Mouse (Mus musculus) brown adipose tissue, adult 24 weeks (tissue): ENCODE measurements at regions not wholly inside any gene's neighbourhood (a gene's known extent, or its start where the extent isn't known, plus 50 kb on each side); places are given as distances from the start of the nearest gene placed in this dataset.

Experiments used
- H3K27ac ChIP-seq: fragments of 200-500 bp; replicated peaks from 2 replicates; pipeline ENCODE4 v1.5.1; 2012; ENCODE audit warnings: low read depth, mild to moderate bottlenecking, low read length
- H3K4me1 ChIP-seq: fragments of 200-500 bp; 2 replicates; pipeline ENCODE4 v1.6.1; 2012; ENCODE audit warnings: low read length, mixed read lengths; ENCODE audit not compliant: control insufficient read depth, insufficient read depth, insufficient read length
- H3K4me3 ChIP-seq: fragments of 200-500 bp; 2 replicates; pipeline ENCODE4 v1.5.1; 2012; ENCODE audit warnings: low read depth, mild to moderate bottlenecking, low read length, moderate library complexity; ENCODE audit not compliant: insufficient read depth

DNA sequence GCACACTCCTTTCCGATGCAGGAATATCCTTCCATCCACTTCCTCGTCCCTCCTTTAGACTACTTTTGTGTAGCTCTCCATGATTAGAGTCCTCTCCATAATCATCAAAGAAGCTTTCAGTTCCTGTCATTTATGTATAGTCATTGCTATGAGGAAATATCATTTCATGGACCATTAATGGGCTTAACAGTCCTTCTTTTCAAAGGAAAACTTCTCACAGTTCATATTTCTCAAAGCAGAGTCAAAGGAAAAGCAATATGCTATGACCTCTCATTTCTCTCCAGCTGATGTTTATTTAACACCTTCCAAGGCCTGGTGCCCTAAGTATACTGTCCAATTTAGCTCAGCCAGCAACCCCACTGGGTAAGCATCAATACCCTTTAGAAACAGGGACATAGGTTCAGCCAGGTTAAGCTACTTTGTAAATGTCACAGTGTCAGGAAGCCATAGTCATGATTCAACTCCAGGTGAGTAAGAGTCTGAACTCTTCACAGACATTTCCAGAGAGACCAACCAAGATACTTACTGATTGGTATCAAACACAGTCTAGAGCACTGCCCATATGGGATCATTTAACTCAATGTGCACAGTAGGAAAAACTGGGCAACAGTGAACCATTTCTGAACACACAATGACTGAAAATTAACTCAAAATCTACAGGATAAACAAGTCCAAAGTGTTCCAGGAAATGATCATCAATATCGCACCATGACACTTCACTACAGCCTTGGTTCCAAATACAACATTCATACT lies 1443.8 kb upstream of the Lrrc6 start:
- Histone ChIP-seq H3K4me3 (no peak overlapping the region), H3K27ac (no peak overlapping the region), H3K4me1 (no peaks in the 10 kb centered on the region)

DNA sequence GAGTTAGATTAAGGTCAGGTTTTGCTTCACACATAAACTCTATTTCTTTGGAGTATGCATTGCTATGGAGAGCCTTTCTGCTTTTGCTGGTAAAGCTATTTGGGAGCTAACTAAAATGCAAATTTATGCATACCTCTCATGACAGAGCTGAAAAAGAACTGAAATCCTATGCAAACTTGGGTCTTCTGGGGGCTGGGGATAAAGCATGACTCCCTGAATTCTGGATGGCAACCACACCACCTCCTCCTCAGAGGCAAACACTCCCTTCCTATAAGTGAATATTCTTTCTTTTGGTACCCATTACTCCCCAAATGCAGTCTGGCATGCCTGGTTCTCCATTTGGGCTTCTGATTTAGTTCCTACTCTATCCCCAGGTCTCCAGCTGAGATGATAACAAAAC lies 1442.3 kb upstream of the Lrrc6 start:
- no peak overlapping the region for H3K27ac ChIP-seq
- H3K4me1 ChIP-seq = no peaks in the 10 kb centered on the region
- H3K4me3 ChIP-seq = no peak overlapping the region

- Histone ChIP-seq H3K4me3 (no peak overlapping the region), H3K4me1 (no peaks in the 10 kb centered on the region), H3K27ac (no peak overlapping the region)
Observed at GRCm38 (mm10) chr15:67940510-67940909, 1439.8 kb upstream of the Lrrc6 start.

GRCm38 (mm10) chr15:67924885-67925284 lies 1424.2 kb upstream of the Lrrc6 start:
- H3K4me1 ChIP-seq = no peaks in the 10 kb centered on the region
- no peak overlapping the region for H3K27ac ChIP-seq
- H3K4me3 ChIP-seq = no peak overlapping the region

GRCm38 (mm10) chr15:67907034-67907433 lies 1406.3 kb upstream of the Lrrc6 start:
- Histone ChIP-seq H3K4me1 (no peaks in the 10 kb centered on the region), H3K27ac (no peak overlapping the region), H3K4me3 (no peak overlapping the region)

GRCm38 (mm10) chr15:67905279-67905678 lies 1404.6 kb upstream of the Lrrc6 start:
- Histone ChIP-seq H3K4me1 (0 out of 2 replicates have a peak, but pooled peaks cover 2% of the 10 kb centered on the region), H3K4me3 (no peak overlapping the region), H3K27ac (no peak overlapping the region)

- Histone ChIP-seq H3K4me3 (no peak overlapping the region), H3K4me1 (0 out of 2 replicates have a peak, but pooled peaks cover 2% of the 10 kb centered on the region), H3K27ac (no peak overlapping the region)
Observed at GRCm38 (mm10) chr15:67904646-67905045, 1403.9 kb upstream of the Lrrc6 start.

- Histone ChIP-seq H3K27ac (no peak overlapping the region), H3K4me3 (no peak overlapping the region)
Observed at GRCm38 (mm10) chr15:67902982-67903381, 1402.3 kb upstream of the Lrrc6 start.

GRCm38 (mm10) chr15:67901191-67901601 lies 1400.5 kb upstream of the Lrrc6 start:
- no peak overlapping the region for H3K27ac ChIP-seq
- no peak overlapping the region for H3K4me3 ChIP-seq
- H3K4me1 ChIP-seq = 0 out of 2 replicates have a peak, but pooled peaks cover 2% of the 10 kb centered on the region

More at GRCm38 (mm10) chr15:67902982-67903381, 1402.3 kb upstream of the Lrrc6 start:
- H3K4me1 ChIP-seq = 0 out of 2 replicates have a peak, but pooled peaks cover 2% of the 10 kb centered on the region

GRCm38 (mm10) chr15:67899772-67900171 lies 1399.1 kb upstream of the Lrrc6 start:
- H3K27ac ChIP-seq = no peak overlapping the region
- 0 out of 2 replicates have a peak, but pooled peaks cover 2% of the 10 kb centered on the region for H3K4me1 ChIP-seq
- H3K4me3 ChIP-seq = no peak overlapping the region

DNA sequence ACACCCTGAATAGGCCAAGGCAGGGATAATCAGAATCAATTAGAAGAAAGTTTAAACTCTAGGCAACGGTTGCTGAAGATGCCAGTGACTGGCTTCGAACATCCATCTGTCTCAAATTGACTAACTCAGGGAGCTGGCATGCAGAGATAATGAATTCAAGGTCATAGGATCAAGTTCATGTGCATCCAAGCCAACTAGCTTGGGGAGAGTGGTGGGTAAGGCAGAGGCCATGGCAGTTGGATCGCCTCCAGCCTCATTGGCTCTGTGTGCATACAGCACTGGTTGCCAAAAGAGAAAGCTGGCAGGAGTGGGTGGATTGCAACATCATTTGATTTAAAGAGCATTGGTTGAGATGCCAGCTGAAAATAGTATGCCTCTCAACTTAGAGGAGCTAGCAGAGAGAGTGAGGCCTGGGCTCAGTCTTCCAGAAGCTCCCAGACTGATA lies 1398.3 kb upstream of the Lrrc6 start:
- Histone ChIP-seq H3K4me3 (no peak overlapping the region), H3K27ac (no peak overlapping the region), H3K4me1 (0 out of 2 replicates have a peak, but pooled peaks cover 2% of the 10 kb centered on the region)

DNA sequence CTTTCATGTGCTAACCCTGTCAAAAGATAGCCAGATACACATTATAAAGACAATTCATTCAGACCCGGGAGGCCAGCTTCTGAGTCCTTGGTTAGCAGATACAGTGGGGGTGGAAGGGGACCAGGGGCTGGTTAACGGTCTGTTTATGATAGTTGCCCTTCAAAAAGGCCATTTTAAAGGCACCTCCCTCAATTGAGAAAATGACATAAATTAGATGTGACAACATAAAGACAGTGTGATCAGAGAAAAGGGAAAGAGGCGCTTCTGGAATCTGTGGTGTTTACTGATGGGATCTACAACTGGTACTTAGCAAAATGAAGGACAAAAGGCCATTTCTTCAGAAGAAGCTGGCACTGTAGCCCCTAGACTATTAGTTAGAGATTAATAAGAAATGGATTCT lies 1391.4 kb upstream of the Lrrc6 start:
- H3K4me3 ChIP-seq = no peak overlapping the region
- H3K4me1 ChIP-seq = no peaks in the 10 kb centered on the region
- no peak overlapping the region for H3K27ac ChIP-seq

GRCm38 (mm10) chr15:67890612-67891304 lies 1390.0 kb upstream of the Lrrc6 start:
- no peaks in the 10 kb centered on the region for H3K4me1 ChIP-seq
- no peak overlapping the region for H3K4me3 ChIP-seq
- no peak overlapping the region for H3K27ac ChIP-seq

DNA sequence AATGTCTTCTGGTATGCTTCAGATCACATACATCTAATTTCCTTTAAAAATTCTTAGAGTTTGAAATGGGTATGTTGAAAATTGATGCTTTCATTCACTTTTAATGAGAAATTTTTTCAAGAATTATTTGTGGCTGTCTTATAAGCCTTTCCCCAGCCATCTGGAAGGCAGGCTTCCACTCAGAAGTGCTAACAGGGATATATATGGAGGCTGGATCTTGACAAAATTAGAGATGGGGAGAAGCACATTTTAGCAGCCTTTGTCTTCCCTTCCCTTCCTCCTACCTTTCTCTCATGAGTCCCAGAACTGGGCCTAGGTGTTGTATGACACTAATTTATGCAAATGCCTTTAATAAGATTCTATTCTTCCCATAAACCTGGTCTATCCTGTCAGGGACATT lies 1387.8 kb upstream of the Lrrc6 start:
- no peak overlapping the region for H3K27ac ChIP-seq
- no peak overlapping the region for H3K4me3 ChIP-seq
- no peaks in the 10 kb centered on the region for H3K4me1 ChIP-seq

DNA sequence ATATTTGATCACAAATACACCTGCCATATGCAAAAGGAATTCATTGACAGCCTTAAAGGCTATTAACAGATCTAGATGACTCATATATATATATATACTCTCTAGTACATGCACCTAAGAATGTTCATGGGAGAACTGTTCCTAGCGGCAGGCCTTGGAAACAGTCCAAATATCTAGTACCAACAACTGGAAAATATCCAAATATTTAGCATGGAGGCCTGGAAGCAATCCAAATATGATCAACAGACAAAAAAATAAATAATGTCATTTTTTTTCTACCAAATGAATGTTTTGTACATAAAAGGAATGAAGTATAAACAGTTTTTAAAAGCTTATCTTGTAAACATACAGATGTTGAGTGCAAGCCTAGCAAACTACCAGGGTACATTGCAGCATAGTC lies 1354.6 kb upstream of the Lrrc6 start:
- H3K4me3 ChIP-seq = no peak overlapping the region
- H3K27ac ChIP-seq = no peak overlapping the region
- H3K4me1 ChIP-seq = no peaks in the 10 kb centered on the region

DNA sequence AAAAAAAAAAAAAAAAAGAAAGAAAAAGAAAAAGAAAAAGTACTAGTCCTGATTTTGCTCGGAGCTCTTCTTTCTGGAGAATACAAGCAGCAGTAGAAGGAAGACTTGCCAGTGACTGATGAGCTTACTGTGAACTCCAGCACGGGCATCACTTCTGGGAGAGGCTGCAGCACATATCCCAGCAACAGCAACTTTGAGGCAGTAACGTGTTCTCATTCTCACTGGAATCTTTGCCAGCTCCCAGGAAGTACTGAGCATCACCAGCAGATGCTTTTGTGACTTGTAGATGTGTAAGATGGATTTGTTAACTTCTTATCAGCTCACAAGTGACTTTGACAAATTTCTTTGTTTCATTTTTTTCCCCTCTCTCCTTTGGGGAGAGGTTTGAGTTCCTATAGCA lies 1349.4 kb upstream of the Lrrc6 start:
- no peak overlapping the region for H3K27ac ChIP-seq
- H3K4me3 ChIP-seq = no peak overlapping the region
- no peaks in the 10 kb centered on the region for H3K4me1 ChIP-seq
